Mouse (Mus musculus) intestine, postnatal 0 days (tissue): Measurements from ENCODE around the gene Dnah9. TPM values are rescaled to one million over a fixed set of nuclear protein-coding genes. Genes with fewer than 3 reads are reported as not detected.
A peak's percentile ranks its signal among the peaks of the same experiment; 100 is the strongest.

Experiments
- ATAC-seq: fragments of 200-750 bp; cut with Nextera tagmentation; 2 replicates; pipeline ENCODE4 v1.8.0; 2017; ENCODE audit warnings: mild to moderate bottlenecking, moderate TSS enrichment, moderate library complexity
- H3K27ac ChIP-seq: fragments of 300-500 bp; sonication (generic); 2 replicates; pipeline ENCODE4 v1.5.1; 2014; ENCODE audit warnings: mild to moderate bottlenecking, low read depth, low read length, moderate library complexity
- H3K27me3 ChIP-seq: fragments of 300-500 bp; sonication (generic); replicated peaks from 2 replicates; pipeline ENCODE4 v1.6.1; 2014; ENCODE audit warnings: low read length, mixed read lengths; ENCODE audit not compliant: control insufficient read depth, insufficient read depth
- H3K36me3 ChIP-seq: fragments of 300-500 bp; sonication (generic); 2 replicates; pipeline ENCODE4 v1.6.1; 2014; ENCODE audit warnings: mild to moderate bottlenecking, moderate library complexity; ENCODE audit not compliant: control insufficient read depth, insufficient read depth
- H3K4me1 ChIP-seq: fragments of 300-500 bp; sonication (generic); replicated peaks from 2 replicates; pipeline ENCODE4 v1.6.1; 2014; ENCODE audit warnings: antibody characterized with exemption, low read length, mixed read lengths; ENCODE audit not compliant: control insufficient read depth, insufficient read depth
- H3K4me2 ChIP-seq: fragments of 300-500 bp; sonication (generic); replicated peaks from 2 replicates; pipeline ENCODE4 v1.6.1; 2014; ENCODE audit warnings: low read depth, mild to moderate bottlenecking, moderate library complexity
- H3K4me3 ChIP-seq: fragments of 300-500 bp; sonication (generic); 2 replicates; pipeline ENCODE4 v1.5.1; 2014; ENCODE audit warnings: low read depth, low read length
- H3K9ac ChIP-seq: fragments of 300-500 bp; sonication (generic); 2 replicates; pipeline ENCODE4 v1.6.1; 2014; ENCODE audit warnings: mild to moderate bottlenecking, low read depth, low read length
- H3K9me3 ChIP-seq: fragments of 300-500 bp; sonication (generic); 2 replicates; pipeline ENCODE4 v1.6.1; 2016; ENCODE audit warnings: mixed run types; ENCODE audit not compliant: control insufficient read depth
- CTCF ChIP-seq: sonication (generic); IDR thresholded peaks from 2 replicates; pipeline ENCODE4 v1.5.1; 2016; ENCODE audit warnings: low read depth, mild to moderate bottlenecking, control low read depth, antibody characterized with exemption, moderate library complexity
- WGBS: fragments of 180-500 bp; shearing (Covaris S2); extraction: QIAGEN DNeasy Blood & Tissue Kit; methylation state at CpG from one replicate; pipeline ENCODE4 v1.1.7; 2014; 5-methylcytosine and 5-hydroxymethylcytosine counted together
- polyA plus RNA-seq: library from polyadenylated mRNA; unstranded; fragments of >200 nt; fragmentation: Nextera tagmentation; extraction: Ambion mirVana; gene quantifications from 2 replicates; pipeline ENCODE4 v1.2.1, GENCODE M21; 2015

Gene Dnah9
- polyA plus RNA-seq, 1 experiment from 2014 or later: 0.10 TPM

GRCm38 (mm10) chr11:65881465-65881864 is 286.9 kb downstream of the Dnah9 start:
- no peak overlapping the region for H3K4me2 ChIP-seq
- no peaks in the 10 kb centered on the region for H3K4me1 ChIP-seq
- TF ChIP-seq CTCF: no peak
- no peak overlapping the region for H3K27ac ChIP-seq
- H3K4me3 ChIP-seq: no peak overlapping the region
- no peaks in the 10 kb centered on the region for H3K27me3 ChIP-seq
- H3K9ac ChIP-seq: no peak overlapping the region
- H3K9me3 ChIP-seq: no peaks in the 10 kb centered on the region
- ATAC-seq: no peak
- no peaks in the 10 kb centered on the region for H3K36me3 ChIP-seq
- WGBS: 75% methylated on average over 2 of the region's 2 CpGs

GRCm38 (mm10) chr11:65877146-65877775 is 291.1 kb downstream of the Dnah9 start:
- Histone ChIP-seq H3K4me1 (no peaks in the 10 kb centered on the region), H3K9ac (no peak overlapping the region), H3K4me3 (no peak overlapping the region), H3K27me3 (no peaks in the 10 kb centered on the region), H3K9me3 (no peaks in the 10 kb centered on the region), H3K27ac (no peak overlapping the region), H3K36me3 (no peaks in the 10 kb centered on the region), H3K4me2 (no peak overlapping the region)
- no peak for ATAC-seq
- TF ChIP-seq CTCF: no peak
- 71% methylated on average over 1 of the region's 1 CpGs for WGBS

- ATAC-seq: no peak
- Histone ChIP-seq H3K27me3 (no peaks in the 10 kb centered on the region), H3K9me3 (no peaks in the 10 kb centered on the region), H3K4me3 (no peak overlapping the region), H3K27ac (no peak overlapping the region), H3K9ac (no peak overlapping the region), H3K36me3 (no peaks in the 10 kb centered on the region), H3K4me1 (no peaks in the 10 kb centered on the region), H3K4me2 (no peak overlapping the region)
- no peak for TF ChIP-seq CTCF
- WGBS: 13% methylated on average over 4 of the region's 4 CpGs
These were observed 306.9 kb downstream of the Dnah9 start for GRCm38 (mm10) chr11:65861476-65861875.

GRCm38 (mm10) chr11:65852066-65852465 is 316.3 kb downstream of the Dnah9 start:
- no peak overlapping the region for H3K9ac ChIP-seq
- no peaks in the 10 kb centered on the region for H3K27me3 ChIP-seq
- WGBS: 9% methylated on average over 1 of the region's 1 CpGs
- 0 out of 2 replicates have a peak, but pooled peaks have one; percentile 33 for ATAC-seq
- TF ChIP-seq CTCF: peak; percentile 74
- no peak overlapping the region for H3K4me3 ChIP-seq
- H3K4me2 ChIP-seq: no peak overlapping the region
- H3K9me3 ChIP-seq: no peaks in the 10 kb centered on the region
- H3K4me1 ChIP-seq: no peaks in the 10 kb centered on the region
- H3K27ac ChIP-seq: no peak overlapping the region
- H3K36me3 ChIP-seq: no peaks in the 10 kb centered on the region

GRCm38 (mm10) chr11:65846446-65846845 is 321.9 kb downstream of the Dnah9 start:
- Histone ChIP-seq H3K9me3 (no peaks in the 10 kb centered on the region), H3K4me1 (no peaks in the 10 kb centered on the region), H3K4me2 (no peak overlapping the region), H3K9ac (no peak overlapping the region), H3K4me3 (no peak overlapping the region), H3K27me3 (no peaks in the 10 kb centered on the region), H3K36me3 (no peaks in the 10 kb centered on the region), H3K27ac (no peak overlapping the region)
- 35% methylated on average over 5 of the region's 5 CpGs for WGBS
- ATAC-seq: no peak
- TF ChIP-seq CTCF: no peak

- WGBS: 61% methylated on average over 8 of the region's 8 CpGs
These were observed 329.4 kb downstream of the Dnah9 start for GRCm38 (mm10) chr11:65838999-65839398.

More at GRCm38 (mm10) chr11:65838999-65839398, 329.4 kb downstream of the Dnah9 start:
- H3K4me3 ChIP-seq: no peak overlapping the region
- H3K9me3 ChIP-seq: no peaks in the 10 kb centered on the region
- H3K36me3 ChIP-seq: no peaks in the 10 kb centered on the region
- H3K9ac ChIP-seq: no peak overlapping the region
- no peaks in the 10 kb centered on the region for H3K27me3 ChIP-seq
- no peaks in the 10 kb centered on the region for H3K4me1 ChIP-seq
- no peak for ATAC-seq
- no peak for TF ChIP-seq CTCF
- no peak overlapping the region for H3K4me2 ChIP-seq
- no peak overlapping the region for H3K27ac ChIP-seq
